Mouse (Mus musculus) intestine, postnatal 0 days (tissue): ENCODE data around the gene Hist2h3c1. TPM values are rescaled to one million over a fixed set of nuclear protein-coding genes. Genes with fewer than 3 reads are reported as not detected.
A peak's percentile ranks its signal among the peaks of the same experiment; 100 is the strongest.
"Not testable (repeated sequence)": the region's sequence is repeated elsewhere in the genome, so short reads cannot be mapped to it uniquely, and the experiment has no call there.

ENCODE experiments used
- ATAC-seq: fragments of 200-750 bp; cut with Nextera tagmentation; 2 replicates; pipeline ENCODE4 v1.8.0; 2017; ENCODE audit warnings: mild to moderate bottlenecking, moderate TSS enrichment, moderate library complexity
- H3K27ac ChIP-seq: fragments of 300-500 bp; sonication (generic); 2 replicates; pipeline ENCODE4 v1.5.1; 2014; ENCODE audit warnings: mild to moderate bottlenecking, low read depth, low read length, moderate library complexity
- H3K27me3 ChIP-seq: fragments of 300-500 bp; sonication (generic); replicated peaks from 2 replicates; pipeline ENCODE4 v1.6.1; 2014; ENCODE audit warnings: low read length, mixed read lengths; ENCODE audit not compliant: control insufficient read depth, insufficient read depth
- H3K36me3 ChIP-seq: fragments of 300-500 bp; sonication (generic); 2 replicates; pipeline ENCODE4 v1.6.1; 2014; ENCODE audit warnings: mild to moderate bottlenecking, moderate library complexity; ENCODE audit not compliant: control insufficient read depth, insufficient read depth
- H3K4me1 ChIP-seq: fragments of 300-500 bp; sonication (generic); replicated peaks from 2 replicates; pipeline ENCODE4 v1.6.1; 2014; ENCODE audit warnings: antibody characterized with exemption, low read length, mixed read lengths; ENCODE audit not compliant: control insufficient read depth, insufficient read depth
- H3K4me2 ChIP-seq: fragments of 300-500 bp; sonication (generic); replicated peaks from 2 replicates; pipeline ENCODE4 v1.6.1; 2014; ENCODE audit warnings: low read depth, mild to moderate bottlenecking, moderate library complexity
- H3K4me3 ChIP-seq: fragments of 300-500 bp; sonication (generic); 2 replicates; pipeline ENCODE4 v1.5.1; 2014; ENCODE audit warnings: low read depth, low read length
- H3K9ac ChIP-seq: fragments of 300-500 bp; sonication (generic); 2 replicates; pipeline ENCODE4 v1.6.1; 2014; ENCODE audit warnings: mild to moderate bottlenecking, low read depth, low read length
- H3K9me3 ChIP-seq: fragments of 300-500 bp; sonication (generic); 2 replicates; pipeline ENCODE4 v1.6.1; 2016; ENCODE audit warnings: mixed run types; ENCODE audit not compliant: control insufficient read depth
- CTCF ChIP-seq: sonication (generic); IDR thresholded peaks from 2 replicates; pipeline ENCODE4 v1.5.1; 2016; ENCODE audit warnings: low read depth, mild to moderate bottlenecking, control low read depth, antibody characterized with exemption, moderate library complexity
- WGBS: fragments of 180-500 bp; shearing (Covaris S2); extraction: QIAGEN DNeasy Blood & Tissue Kit; methylation state at CpG from one replicate; pipeline ENCODE4 v1.1.7; 2014; 5-methylcytosine and 5-hydroxymethylcytosine counted together
- polyA plus RNA-seq: library from polyadenylated mRNA; unstranded; fragments of >200 nt; fragmentation: Nextera tagmentation; extraction: Ambion mirVana; gene quantifications from 2 replicates; pipeline ENCODE4 v1.2.1, GENCODE M21; 2015

Hist2h3c1 gene
- polyA plus RNA-seq, 1 experiment from 2014 or later: 0.42 TPM

- peak overlapping the region; percentile 43 for H3K4me3 ChIP-seq
- TF ChIP-seq CTCF: 0 out of 2 replicates have a peak, but pooled peaks have one; percentile 9
- not testable (repeated sequence) for H3K4me1 ChIP-seq, H3K9me3 ChIP-seq, H3K27me3 ChIP-seq, H3K36me3 ChIP-seq
- peak overlapping the region; percentile 51 for H3K9ac ChIP-seq
- ATAC-seq: peak; percentile 40
- peak overlapping the region; percentile 87 for H3K27ac ChIP-seq
- 1% methylated on average over 11 of the region's 44 CpGs for WGBS
- H3K4me2 ChIP-seq: peak overlapping the region; percentile 86
These were observed 22.4 kb downstream of the Hist2h3c1 start for GRCm38 (mm10) chr3:96268776-96269378.

GRCm38 (mm10) chr3:96269511-96270474 is 23.3 kb downstream of the Hist2h3c1 start, which contains the start of gene Hist2h2bb:
Gene Hist2h2bb (plus strand): TSS chr3:96269752.
- Histone ChIP-seq H3K36me3 (no peaks in the 10 kb centered on the region), H3K4me3 (peak within 1 kb of the TSS; percentile 43), H3K27me3 (no peaks in the 10 kb centered on the region), H3K9me3 (no peaks in the 10 kb centered on the region), H3K4me2 (peak within 1 kb of the TSS; percentile 86), H3K9ac (peak within 1 kb of the TSS; percentile 51), H3K4me1 (no peaks in the 10 kb centered on the region; the same call in 1 of the 2 replicates), H3K27ac (peak within 1 kb of the TSS; percentile 87)
- no peak for TF ChIP-seq CTCF
- peak; percentile 92 for ATAC-seq
- WGBS: under 1% methylated on average over 45 of the region's 45 CpGs

GRCm38 (mm10) chr3:96273591-96274465 is 27.3 kb downstream of the Hist2h3c1 start:
- Histone ChIP-seq H3K4me3 (no peak overlapping the region), H3K27me3 (no peaks in the 10 kb centered on the region), H3K9ac (no peak overlapping the region), H3K36me3 (no peaks in the 10 kb centered on the region), H3K9me3 (no peaks in the 10 kb centered on the region), H3K4me2 (no peak overlapping the region), H3K27ac (no peak overlapping the region), H3K4me1 (no peaks in the 10 kb centered on the region; the same call in 1 of the 2 replicates)
- TF ChIP-seq CTCF: no peak
- ATAC-seq: no peak
- 89% methylated on average over 17 of the region's 17 CpGs for WGBS

GRCm38 (mm10) chr3:96277428-96277799 is 30.9 kb downstream of the Hist2h3c1 start:
- H3K27me3 ChIP-seq: no peaks in the 10 kb centered on the region

GRCm38 (mm10) chr3:96277800-96278624 is 31.5 kb downstream of the Hist2h3c1 start:
- no peaks in the 10 kb centered on the region for H3K36me3 ChIP-seq
- peak overlapping the region; percentile 51 for H3K4me3 ChIP-seq
- no peaks in the 10 kb centered on the region for H3K4me1 ChIP-seq
- peak; percentile 82 for TF ChIP-seq CTCF
- WGBS: under 1% methylated on average over 49 of the region's 49 CpGs
- H3K9me3 ChIP-seq: no peaks in the 10 kb centered on the region
- H3K4me2 ChIP-seq: peak overlapping the region; percentile 87
- peak overlapping the region; percentile 34; the same call in 1 of the 2 replicates for H3K9ac ChIP-seq
- H3K27ac ChIP-seq: peak overlapping the region; percentile 70
- peak; percentile 84 for ATAC-seq
- no peaks in the 10 kb centered on the region for H3K27me3 ChIP-seq

More at GRCm38 (mm10) chr3:96277428-96277799, 30.9 kb downstream of the Hist2h3c1 start:
- Histone ChIP-seq H3K9me3 (no peaks in the 10 kb centered on the region), H3K36me3 (no peaks in the 10 kb centered on the region), H3K27ac (no peak overlapping the region), H3K4me3 (peak overlapping the region; percentile 51), H3K4me1 (no peaks in the 10 kb centered on the region), H3K9ac (no peak overlapping the region), H3K4me2 (peak overlapping the region; percentile 87)
- 0 out of 2 replicates have a peak, but pooled peaks have one; percentile 20 for ATAC-seq
- TF ChIP-seq CTCF: peak; percentile 46; the same call in 1 of the 2 replicates
- WGBS: 20% methylated on average over 8 of the region's 8 CpGs
